Mouse (Mus musculus) olfactory bulb, adult 2 months (tissue): ENCODE measurements around the gene Akr1c19.
"Not testable (repeated sequence)": the region's sequence is repeated elsewhere in the genome, so short reads cannot be mapped to it uniquely, and the experiment has no call there.

ENCODE experiments used
- CTCF ChIP-seq: fragments of 200-500 bp; IDR thresholded peaks from 2 replicates; pipeline ENCODE4 v1.5.1; 2012; ENCODE audit warnings: low read depth, mild to moderate bottlenecking, low read length, moderate library complexity; ENCODE audit not compliant: insufficient read depth
- POLR2A ChIP-seq: fragments of 200-500 bp; IDR thresholded peaks from 2 replicates; pipeline ENCODE4 v1.6.1; 2012; ENCODE audit warnings: mild to moderate bottlenecking, low read depth, low read length, moderate library complexity; ENCODE audit not compliant: insufficient read depth

GRCm38 (mm10) chr13:4215496-4215895 lies 13.0 kb upstream of the Akr1c19 start:
- not testable (repeated sequence) for TF ChIP-seq POLR2A, CTCF
